Mouse (Mus musculus): ENCODE measurements around the gene Dbh.

DNA sequence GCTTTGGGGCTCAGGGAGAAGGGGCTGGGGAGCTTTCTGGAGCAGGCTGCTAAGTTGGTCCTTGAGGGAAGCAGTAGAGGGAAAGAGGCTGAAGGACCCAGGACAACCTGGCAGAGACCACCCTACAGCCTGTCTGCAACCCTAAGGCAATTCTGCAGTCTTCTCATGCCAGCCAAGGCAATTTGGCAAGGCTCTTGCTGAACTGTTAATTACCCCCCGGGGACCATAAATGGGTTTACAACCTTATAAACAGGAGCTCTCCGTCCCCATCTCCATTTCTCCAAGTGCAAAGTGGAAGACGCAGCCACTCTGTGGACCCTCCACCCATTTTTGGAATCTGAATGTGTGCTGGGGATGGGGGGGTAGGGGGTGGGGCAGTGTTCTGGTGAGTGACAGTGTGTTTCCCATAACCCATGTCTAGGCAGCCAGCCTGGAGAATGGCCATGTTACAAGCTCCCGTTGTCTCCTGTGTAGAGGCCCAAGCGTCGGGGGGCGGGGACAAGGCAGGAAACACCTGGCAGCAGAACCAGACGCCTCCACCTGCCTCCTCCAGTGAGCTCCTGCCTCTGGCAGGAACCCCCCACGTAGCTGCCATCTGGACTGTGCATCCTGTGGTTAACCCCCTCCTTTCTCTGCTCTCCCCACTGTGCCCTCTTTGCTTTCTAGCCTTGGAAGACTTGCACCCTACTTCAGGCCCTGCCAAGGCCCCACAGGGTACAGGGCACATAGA, 43.2 kb upstream of the Dbh start:
- TF ChIP-seq CTCF (IDR thresholded peaks at IDR 0.05; ENCODE audit: low read depth) (no peak), EP300 (IDR thresholded peaks at IDR 0.05; ENCODE audit: low read depth) (no peak)

Measured in heart, postnatal 0 days (tissue).